Mouse (Mus musculus): Measurements from ENCODE around the gene Dzank1. TPM values are rescaled to one million over a fixed set of nuclear protein-coding genes. Genes with fewer than 3 reads are reported as not detected.

Dzank1 gene
- polyA plus RNA-seq, 1 experiment from 2014 or later, result 3.8 TPM

DNA sequence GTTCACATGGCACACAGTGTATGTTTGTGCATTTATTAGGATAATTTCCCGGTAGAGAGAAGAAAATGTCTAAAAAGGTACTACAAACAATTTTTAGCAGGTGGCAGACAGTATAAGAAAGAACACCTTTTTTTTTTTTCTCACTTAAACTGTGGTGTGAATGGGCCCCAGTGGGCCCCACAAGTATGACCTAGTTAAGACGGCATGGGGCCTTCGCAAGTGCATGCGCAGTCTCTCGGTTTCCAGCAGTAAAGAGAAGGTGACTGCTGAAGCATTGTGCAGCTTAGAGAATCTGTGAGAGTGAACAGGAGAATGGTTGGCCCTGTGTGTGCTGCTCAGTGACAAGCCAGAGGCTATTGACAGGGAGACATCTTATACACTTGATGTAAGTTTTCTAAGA, 37.9 kb downstream of the Dzank1 start:
- no peak overlapping the region for H3K4me2 ChIP-seq (ENCODE audit: low read depth, low read length, severe bottlenecking)
- H3K9me3 ChIP-seq (ENCODE audit: control insufficient read depth, low read length), result no peaks in the 10 kb centered on the region
- H3K4me1 ChIP-seq (replicated peaks; ENCODE audit: control insufficient read depth, insufficient read depth, low read length), result no peaks in the 10 kb centered on the region
- 87% methylated on average over 5 of the region's 5 CpGs for WGBS
- ATAC-seq (replicated peaks; ENCODE audit: low FRiP score) (no peak), DNase-seq (ENCODE audit: low spot score) (no peak)
- no peaks in the 10 kb centered on the region for H3K36me3 ChIP-seq (ENCODE audit: control insufficient read depth, insufficient read depth, low read length)
- H3K4me3 ChIP-seq (ENCODE audit: low read depth, low read length), result no peak overlapping the region
- H3K27me3 ChIP-seq (ENCODE audit: control insufficient read depth, insufficient read depth, low read length), result no peaks in the 10 kb centered on the region
- H3K9ac ChIP-seq (ENCODE audit: low read length), result no peak overlapping the region
- no peak overlapping the region for H3K27ac ChIP-seq (ENCODE audit: low read depth, low read length)

DNA sequence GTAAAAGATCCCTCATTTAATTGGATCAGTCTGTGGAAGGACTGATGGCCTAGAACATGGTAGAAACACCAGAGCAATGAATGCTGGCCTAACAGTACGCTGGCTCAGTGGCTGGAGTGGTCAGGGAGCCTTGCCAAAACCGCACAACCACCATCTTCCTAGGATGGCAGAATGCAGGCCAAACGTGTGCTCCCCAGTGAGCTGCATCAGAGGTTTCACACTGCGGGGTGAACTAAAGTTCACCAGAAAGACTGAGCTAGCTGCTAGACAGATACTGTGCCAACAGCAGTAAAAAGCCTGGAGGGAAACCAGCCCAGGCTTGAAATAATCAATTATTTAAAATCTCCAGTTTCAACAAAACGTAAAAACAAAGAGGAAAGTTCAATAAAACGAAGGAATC, 39.7 kb downstream of the Dzank1 start:
- Histone ChIP-seq H3K4me2 (ENCODE audit: low read depth, low read length, severe bottlenecking) (no peak overlapping the region), H3K36me3 (ENCODE audit: control insufficient read depth, insufficient read depth, low read length) (no peaks in the 10 kb centered on the region), H3K4me3 (ENCODE audit: low read depth, low read length) (no peak overlapping the region), H3K27ac (ENCODE audit: low read depth, low read length) (no peak overlapping the region), H3K9ac (ENCODE audit: low read length) (no peak overlapping the region), H3K27me3 (ENCODE audit: control insufficient read depth, insufficient read depth, low read length) (no peaks in the 10 kb centered on the region), H3K4me1 (replicated peaks; ENCODE audit: control insufficient read depth, insufficient read depth, low read length) (no peaks in the 10 kb centered on the region), H3K9me3 (ENCODE audit: control insufficient read depth, low read length) (no peaks in the 10 kb centered on the region)
- WGBS, result 81% methylated on average over 6 of the region's 6 CpGs
- ATAC-seq (replicated peaks; ENCODE audit: low FRiP score) (no peak), DNase-seq (ENCODE audit: low spot score) (no peak)

DNA sequence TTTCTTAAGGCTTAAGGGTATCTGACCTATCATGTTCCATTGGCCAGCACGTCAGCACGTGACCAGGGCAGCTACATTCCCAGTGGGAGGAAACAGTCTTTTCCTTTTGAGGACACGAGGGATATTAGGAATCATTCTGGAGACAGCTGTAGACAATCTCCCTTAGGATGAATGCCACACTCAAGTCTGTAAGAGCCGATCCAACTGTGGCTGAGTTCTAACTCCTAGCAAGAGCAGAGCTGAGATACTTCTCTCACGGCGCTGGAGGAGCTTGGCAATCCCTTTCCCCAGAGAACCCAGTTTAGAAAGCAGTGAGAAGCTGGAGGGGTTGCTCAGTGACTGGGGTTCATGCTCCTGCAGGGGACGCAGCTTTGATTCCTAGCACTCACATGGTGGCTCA, 41.8 kb downstream of the Dzank1 start:
- DNase-seq (ENCODE audit: low spot score) (no peak), ATAC-seq (replicated peaks; ENCODE audit: low FRiP score) (no peak)
- 90% methylated on average over 7 of the region's 7 CpGs for WGBS
- H3K9ac ChIP-seq (ENCODE audit: low read length), result no peak overlapping the region
- H3K27me3 ChIP-seq (ENCODE audit: control insufficient read depth, insufficient read depth, low read length), result no peaks in the 10 kb centered on the region
- no peaks in the 10 kb centered on the region for H3K4me1 ChIP-seq (replicated peaks; ENCODE audit: control insufficient read depth, insufficient read depth, low read length)
- H3K27ac ChIP-seq (ENCODE audit: low read depth, low read length), result no peak overlapping the region
- H3K4me2 ChIP-seq (ENCODE audit: low read depth, low read length, severe bottlenecking), result no peak overlapping the region
- H3K4me3 ChIP-seq (ENCODE audit: low read depth, low read length), result no peak overlapping the region
- H3K9me3 ChIP-seq (ENCODE audit: control insufficient read depth, low read length), result no peaks in the 10 kb centered on the region
- H3K36me3 ChIP-seq (ENCODE audit: control insufficient read depth, insufficient read depth, low read length), result no peaks in the 10 kb centered on the region

DNA sequence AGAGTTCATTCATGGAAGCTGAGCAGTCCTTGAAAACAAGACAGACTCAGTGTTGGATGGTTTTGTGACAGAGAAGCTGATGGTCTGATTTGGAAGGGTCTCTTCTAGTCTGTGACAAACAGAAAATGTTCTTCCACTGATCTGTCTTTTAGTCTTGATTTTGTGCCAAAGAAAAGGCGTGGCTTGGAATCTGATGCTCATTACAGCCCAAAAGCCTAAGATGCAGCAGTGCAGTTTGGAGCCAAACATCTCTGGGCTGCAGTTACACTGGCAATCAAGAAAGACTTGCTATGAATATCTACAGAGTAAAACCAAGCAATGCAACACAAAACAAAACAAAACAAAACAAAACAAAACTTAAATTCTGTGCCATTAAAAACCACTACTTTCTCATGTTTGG, 43.1 kb downstream of the Dzank1 start:
- WGBS, result 78% methylated on average over 1 of the region's 1 CpGs
- Histone ChIP-seq H3K9ac (ENCODE audit: low read length) (no peak overlapping the region), H3K4me3 (ENCODE audit: low read depth, low read length) (no peak overlapping the region), H3K27me3 (ENCODE audit: control insufficient read depth, insufficient read depth, low read length) (no peaks in the 10 kb centered on the region), H3K36me3 (ENCODE audit: control insufficient read depth, insufficient read depth, low read length) (no peaks in the 10 kb centered on the region), H3K27ac (ENCODE audit: low read depth, low read length) (no peak overlapping the region), H3K9me3 (ENCODE audit: control insufficient read depth, low read length) (no peaks in the 10 kb centered on the region), H3K4me2 (ENCODE audit: low read depth, low read length, severe bottlenecking) (no peak overlapping the region), H3K4me1 (replicated peaks; ENCODE audit: control insufficient read depth, insufficient read depth, low read length) (no peaks in the 10 kb centered on the region)
- DNase-seq (ENCODE audit: low spot score), result no peak
- ATAC-seq (replicated peaks; ENCODE audit: low FRiP score), result no peak

DNA sequence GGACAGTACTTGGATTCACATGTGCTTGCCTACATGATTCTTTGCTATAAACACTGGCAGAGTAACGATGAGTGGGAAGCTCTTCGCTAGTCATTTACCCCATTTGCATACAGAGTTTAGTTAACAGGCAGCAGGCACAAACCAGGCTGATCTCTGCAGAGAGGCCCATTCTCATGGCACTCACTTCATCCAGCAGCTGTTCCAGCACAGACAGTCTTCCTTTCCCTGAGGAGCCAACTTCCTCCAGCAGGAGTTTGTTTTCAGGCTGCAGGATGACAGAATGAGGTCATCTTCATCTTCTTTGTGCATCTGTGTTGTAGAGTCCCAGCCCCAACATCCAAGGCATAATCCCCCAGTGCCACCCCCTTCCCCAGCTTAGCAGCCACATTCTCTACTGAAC, 47.8 kb downstream of the Dzank1 start:
- H3K27me3 ChIP-seq (ENCODE audit: control insufficient read depth, insufficient read depth, low read length), result no peaks in the 10 kb centered on the region
- H3K9me3 ChIP-seq (ENCODE audit: control insufficient read depth, low read length), result no peaks in the 10 kb centered on the region
- no peaks in the 10 kb centered on the region for H3K4me1 ChIP-seq (replicated peaks; ENCODE audit: control insufficient read depth, insufficient read depth, low read length)
- H3K27ac ChIP-seq (ENCODE audit: low read depth, low read length), result no peak overlapping the region
- no peak overlapping the region for H3K9ac ChIP-seq (ENCODE audit: low read length)
- H3K4me2 ChIP-seq (ENCODE audit: low read depth, low read length, severe bottlenecking), result no peak overlapping the region
- DNase-seq (ENCODE audit: low spot score) (no peak), ATAC-seq (replicated peaks; ENCODE audit: low FRiP score) (no peak)
- WGBS, result 76% methylated on average over 2 of the region's 2 CpGs
- H3K36me3 ChIP-seq (ENCODE audit: control insufficient read depth, insufficient read depth, low read length), result no peaks in the 10 kb centered on the region
- no peak overlapping the region for H3K4me3 ChIP-seq (ENCODE audit: low read depth, low read length)

DNA sequence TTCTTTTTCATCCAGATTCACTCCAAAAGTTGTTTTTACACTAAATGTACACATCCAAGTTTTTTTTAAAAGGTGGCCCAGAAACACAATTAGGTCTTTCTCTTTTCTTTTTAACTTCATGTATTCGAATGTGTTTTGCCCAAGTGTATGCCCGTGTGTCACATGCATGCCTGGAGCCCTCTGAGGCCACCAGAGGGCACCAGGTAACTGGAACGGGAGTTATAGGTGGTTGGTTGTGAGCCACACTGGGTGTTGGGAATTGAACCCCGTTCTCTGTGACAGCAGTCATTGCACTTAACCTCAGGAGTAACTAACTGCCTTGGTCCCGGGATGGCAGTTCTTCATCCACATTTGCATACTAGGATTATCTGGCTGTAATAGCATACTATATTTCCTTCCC, 60.0 kb downstream of the Dzank1 start:
- Histone ChIP-seq H3K4me3 (ENCODE audit: low read depth, low read length) (no peak overlapping the region), H3K4me2 (ENCODE audit: low read depth, low read length, severe bottlenecking) (no peak overlapping the region), H3K27ac (ENCODE audit: low read depth, low read length) (no peak overlapping the region), H3K9me3 (ENCODE audit: control insufficient read depth, low read length) (no peaks in the 10 kb centered on the region), H3K36me3 (ENCODE audit: control insufficient read depth, insufficient read depth, low read length) (no peaks in the 10 kb centered on the region), H3K4me1 (replicated peaks; ENCODE audit: control insufficient read depth, insufficient read depth, low read length) (no peaks in the 10 kb centered on the region), H3K27me3 (ENCODE audit: control insufficient read depth, insufficient read depth, low read length) (no peaks in the 10 kb centered on the region), H3K9ac (ENCODE audit: low read length) (no peak overlapping the region)
- no peak for ATAC-seq (replicated peaks; ENCODE audit: low FRiP score)
- DNase-seq (ENCODE audit: low spot score), result no peak
- 68% methylated on average over 5 of the region's 5 CpGs for WGBS

DNA sequence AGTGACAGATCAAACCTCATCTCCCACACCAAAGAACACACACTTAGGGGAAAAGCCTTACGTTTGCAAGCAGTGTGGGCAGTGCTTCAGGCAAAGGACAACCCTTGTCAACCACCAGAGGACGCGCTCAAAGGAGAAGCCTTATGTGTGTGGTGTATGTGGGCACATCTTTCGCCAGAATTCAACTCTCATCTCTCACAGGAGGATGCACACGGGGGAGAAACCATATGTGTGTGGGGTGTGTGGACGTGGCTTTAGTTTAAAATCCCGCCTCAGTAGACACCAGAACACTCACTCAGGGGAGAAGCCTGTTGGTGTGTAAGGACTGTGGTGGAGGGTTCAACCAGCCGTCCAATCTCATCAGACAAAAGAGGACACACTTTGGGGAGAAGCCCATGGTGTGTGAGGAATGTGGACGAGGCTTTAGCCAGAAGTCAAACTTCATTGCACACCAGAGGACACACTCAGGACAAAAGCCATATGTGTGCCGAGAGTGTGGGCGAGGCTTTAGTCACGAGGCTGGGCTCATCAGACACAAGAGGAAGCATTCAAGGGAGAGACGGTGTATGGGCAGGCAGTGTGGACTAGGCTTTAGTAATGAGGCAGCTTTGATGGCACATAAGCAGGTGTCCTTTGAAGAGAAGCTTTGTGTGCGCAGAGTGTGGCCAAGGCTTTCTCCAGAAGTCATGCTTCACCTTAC, 61.2 kb downstream of the Dzank1 start:
- Histone ChIP-seq H3K9me3 (ENCODE audit: control insufficient read depth, low read length) (no peaks in the 10 kb centered on the region), H3K27me3 (ENCODE audit: control insufficient read depth, insufficient read depth, low read length) (no peaks in the 10 kb centered on the region), H3K36me3 (ENCODE audit: control insufficient read depth, insufficient read depth, low read length) (no peaks in the 10 kb centered on the region), H3K9ac (ENCODE audit: low read length) (no peak overlapping the region), H3K4me2 (ENCODE audit: low read depth, low read length, severe bottlenecking) (no peak overlapping the region), H3K27ac (ENCODE audit: low read depth, low read length) (no peak overlapping the region), H3K4me3 (ENCODE audit: low read depth, low read length) (no peak overlapping the region), H3K4me1 (replicated peaks; ENCODE audit: control insufficient read depth, insufficient read depth, low read length) (no peaks in the 10 kb centered on the region)
- WGBS, result 87% methylated on average over 14 of the region's 14 CpGs
- DNase-seq (ENCODE audit: low spot score) (no peak), ATAC-seq (replicated peaks; ENCODE audit: low FRiP score) (no peak)

DNA sequence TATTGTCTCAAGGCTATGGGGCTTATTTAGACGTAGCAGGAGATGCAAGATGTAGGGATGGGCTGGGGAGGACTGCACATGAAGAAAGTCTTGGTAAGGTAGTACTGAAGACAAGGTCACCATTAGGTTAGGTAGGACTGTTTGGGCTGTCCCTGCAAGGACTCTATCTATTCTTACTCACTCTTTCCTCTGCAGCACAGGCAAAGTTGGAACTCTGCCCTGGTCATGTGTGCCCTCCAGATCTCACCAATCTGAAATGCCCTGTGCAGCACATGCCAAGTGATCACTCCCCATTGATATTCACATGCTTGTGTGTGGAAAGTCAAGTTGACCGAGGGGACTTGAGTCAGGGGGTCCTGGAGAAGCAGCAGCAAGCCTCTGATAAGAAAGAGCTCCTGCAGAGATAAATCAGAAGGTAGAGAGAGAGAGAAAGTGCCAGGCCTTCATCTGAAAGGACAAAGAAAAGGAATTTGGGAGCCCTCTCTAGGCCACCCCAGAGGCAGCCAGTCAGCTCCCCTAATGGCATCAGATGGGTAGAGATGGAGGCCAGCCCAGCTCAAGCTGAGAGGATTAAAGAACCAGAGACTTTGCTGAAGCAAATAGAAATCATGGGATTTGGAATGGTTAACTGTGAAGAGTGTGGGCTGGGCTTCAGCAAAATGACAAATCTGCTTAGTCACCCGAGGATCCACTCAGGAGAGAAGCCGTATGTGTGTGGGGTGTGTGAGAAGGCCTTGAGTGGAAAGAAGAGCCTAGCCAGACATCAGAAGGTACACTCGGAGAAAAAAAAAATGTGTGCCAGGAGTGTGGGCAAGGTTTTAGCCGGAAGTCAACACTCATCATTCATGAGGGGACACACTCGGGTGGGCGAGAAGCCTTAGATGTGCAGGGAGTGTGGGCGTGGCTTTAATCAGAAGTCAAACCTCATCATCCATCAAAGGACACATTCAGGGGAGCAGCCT, 62.1 kb downstream of the Dzank1 start:
- Histone ChIP-seq H3K27me3 (ENCODE audit: control insufficient read depth, insufficient read depth, low read length) (no peaks in the 10 kb centered on the region), H3K4me3 (ENCODE audit: low read depth, low read length) (no peak overlapping the region), H3K4me2 (ENCODE audit: low read depth, low read length, severe bottlenecking) (no peak overlapping the region), H3K36me3 (ENCODE audit: control insufficient read depth, insufficient read depth, low read length) (no peaks in the 10 kb centered on the region), H3K9me3 (ENCODE audit: control insufficient read depth, low read length) (no peaks in the 10 kb centered on the region), H3K4me1 (replicated peaks; ENCODE audit: control insufficient read depth, insufficient read depth, low read length) (no peaks in the 10 kb centered on the region), H3K9ac (ENCODE audit: low read length) (no peak overlapping the region), H3K27ac (ENCODE audit: low read depth, low read length) (no peak overlapping the region)
- ATAC-seq (replicated peaks; ENCODE audit: low FRiP score) (no peak), DNase-seq (ENCODE audit: low spot score) (no peak)
- WGBS, result 80% methylated on average over 9 of the region's 9 CpGs

Measured in forebrain, embryonic 11.5 days (tissue).